In the genomic region with DNA sequence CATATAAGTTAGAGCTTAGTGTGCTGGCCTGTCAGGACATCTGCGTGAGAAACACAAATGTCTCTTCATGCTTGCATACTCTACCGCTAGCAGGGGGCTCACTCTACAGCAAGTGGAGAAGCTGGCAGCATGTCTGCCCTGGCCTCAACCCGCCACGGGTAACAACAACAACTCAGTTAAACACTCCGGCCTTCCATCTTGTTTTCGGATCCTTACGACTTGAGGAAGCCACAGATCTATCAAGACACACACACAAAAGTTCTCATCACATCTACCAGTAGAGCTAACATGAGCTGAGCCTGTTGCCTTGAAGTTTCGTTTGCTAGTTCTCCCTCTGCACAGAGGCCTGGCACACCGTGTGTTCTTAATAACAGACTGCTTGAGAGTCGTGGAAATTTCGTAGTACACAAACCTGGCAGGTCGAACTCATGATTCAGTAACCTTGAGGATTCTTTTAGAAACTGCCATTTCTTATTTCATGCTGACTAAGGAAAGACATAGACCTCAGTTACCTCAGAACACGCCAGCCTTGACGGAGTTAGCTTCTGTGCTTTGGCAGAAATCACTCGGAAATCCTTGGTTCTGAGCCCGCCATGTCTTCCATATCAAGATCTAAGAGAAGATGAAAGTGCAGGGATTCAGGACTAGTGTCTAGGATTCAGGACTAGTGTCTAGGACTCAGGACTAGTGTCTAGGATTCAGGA, we compare ENCODE assay signal across 20 mouse cellular contexts. TPM values are rescaled to one million over a fixed set of nuclear protein-coding genes. Genes with fewer than 3 reads are reported as not detected.
DNase-seq lines count a peak whose midpoint lies in the region; ATAC-seq and TF ChIP-seq lines count a peak whose summit lies in the region.
"Had no signal": no experiment of that assay in that cellular context is flagged by ENCODE, and none has a peak within 500 bp of the region (broad histone marks: within the 10 kb centered on the region; RNA-seq: fewer than 3 reads in every experiment).

No protein-coding gene starts in this region.

- H3K9me3 ChIP-seq in embryonic facial prominence, embryonic 14.5 days (ENCODE audit: control insufficient read depth, low read length), result no peaks in the 10 kb centered on the region
- H3K9me3 ChIP-seq in embryonic facial prominence, embryonic 10.5 days, result no peaks in the 10 kb centered on the region
- no peaks in the 10 kb centered on the region for H3K9me3 ChIP-seq in intestine, postnatal 0 days (ENCODE audit: control insufficient read depth)
- no peaks in the 10 kb centered on the region for H3K9me3 ChIP-seq in intestine, embryonic 15.5 days
- H3K9me3 ChIP-seq: embryonic facial prominence, embryonic 15.5 days; forebrain, embryonic 10.5 days; midbrain, embryonic 12.5 days; neural tube, embryonic 13.5 days had no signal

- H3K4me2 ChIP-seq in embryonic facial prominence, embryonic 14.5 days (ENCODE audit: low read depth, low read length), result 0 out of 2 replicates have a peak overlapping the region, but pooled peaks have one; percentile 57
- H3K4me2 ChIP-seq in intestine, postnatal 0 days (replicated peaks; ENCODE audit: low read depth), result peak overlapping the region; percentile 65; the same call in 1 of the 2 replicates
- H3K4me2 ChIP-seq in intestine, embryonic 15.5 days (replicated peaks), result no peak overlapping the region
- H3K4me2 ChIP-seq: midbrain, embryonic 12.5 days had no signal

- no peak for TF ChIP-seq POLR2A in testis, adult 2 months (IDR thresholded peaks at IDR 0.05; ENCODE audit: control insufficient read depth, low read depth, low read length)

- peaks cover 65% of the 10 kb centered on the region for H3K79me2 ChIP-seq in macrophage (ENCODE audit: inconsistent target)

- no peak overlapping the region for H3K9ac ChIP-seq in embryonic facial prominence, embryonic 14.5 days (ENCODE audit: low read depth, low read length)
- H3K9ac ChIP-seq in intestine, postnatal 0 days (ENCODE audit: low read depth, low read length), result no peak overlapping the region
- H3K9ac ChIP-seq in intestine, embryonic 15.5 days, result no peak overlapping the region
- H3K9ac ChIP-seq: embryonic facial prominence, embryonic 15.5 days; hindbrain, embryonic 14.5 days; midbrain, embryonic 12.5 days; neural tube, embryonic 13.5 days had no signal

- H3K27ac ChIP-seq in embryonic facial prominence, embryonic 14.5 days (replicated peaks; ENCODE audit: low read depth, low read length), result no peak overlapping the region
- no peak overlapping the region for H3K27ac ChIP-seq in embryonic facial prominence, embryonic 10.5 days (replicated peaks)
- H3K27ac ChIP-seq in intestine, postnatal 0 days (ENCODE audit: low read depth, low read length), result no peak overlapping the region
- no peak overlapping the region for H3K27ac ChIP-seq in intestine, embryonic 15.5 days
- H3K27ac ChIP-seq in testis, adult 2 months (ENCODE audit: control insufficient read depth, insufficient read depth, low read depth, low read length), result peak overlapping the region; percentile 2; the same call in 1 of the 2 replicates
- H3K27ac ChIP-seq in macrophage, result no peak overlapping the region
- H3K27ac ChIP-seq: embryonic facial prominence, embryonic 15.5 days; forebrain, embryonic 10.5 days; midbrain, embryonic 12.5 days; neural tube, embryonic 13.5 days had no signal

- TF ChIP-seq CTCF in intestine, postnatal 0 days (IDR thresholded peaks at IDR 0.05; ENCODE audit: low read depth), result no peak
- no peak for TF ChIP-seq CTCF in testis, adult 2 months (IDR thresholded peaks at IDR 0.05; ENCODE audit: control insufficient read depth, insufficient read depth, insufficient replicate concordance, low read depth, low read length)

- H3K27me3 ChIP-seq in embryonic facial prominence, embryonic 14.5 days (replicated peaks; ENCODE audit: control insufficient read depth, insufficient read depth, low read length), result no peaks in the 10 kb centered on the region
- no peaks in the 10 kb centered on the region for H3K27me3 ChIP-seq in embryonic facial prominence, embryonic 10.5 days (replicated peaks; ENCODE audit: low read depth, poor library complexity, severe bottlenecking)
- no peaks in the 10 kb centered on the region for H3K27me3 ChIP-seq in intestine, postnatal 0 days (replicated peaks; ENCODE audit: control insufficient read depth, insufficient read depth, low read length)
- no peaks in the 10 kb centered on the region for H3K27me3 ChIP-seq in intestine, embryonic 15.5 days (replicated peaks)
- H3K27me3 ChIP-seq in testis, adult 2 months (ENCODE audit: control insufficient read depth, insufficient read depth, low read length), result no peaks in the 10 kb centered on the region
- H3K27me3 ChIP-seq: embryonic facial prominence, embryonic 15.5 days; midbrain, embryonic 12.5 days; neural tube, embryonic 13.5 days had no signal

- DNase-seq in embryonic facial prominence, embryonic 14.5 days (ENCODE audit: low spot score), result no peak
- no peak for DNase-seq in embryonic facial prominence, embryonic 10.5 days (ENCODE audit: low spot score)
- no peak for DNase-seq in testis, postnatal 10 days (ENCODE audit: low spot score)
- DNase-seq: gastrocnemius, postnatal 25 days; kidney, postnatal 10 days; layer of hippocampus, adult 9-11 months; lung, postnatal 36 days; right cerebral cortex, postnatal 14 days; thymus, postnatal 25 days had no signal

- ATAC-seq in embryonic facial prominence, embryonic 14.5 days (ENCODE audit: low read depth), result no peak
- ATAC-seq in intestine, postnatal 0 days, result no peak
- no peak for ATAC-seq in intestine, embryonic 15.5 days
- ATAC-seq in CD4-positive, CD25-positive, alpha-beta regulatory T cell, adult 4 months, result no peak
- ATAC-seq: intestine, embryonic 16.5 days had no signal

- H3K4me3 ChIP-seq in embryonic facial prominence, embryonic 14.5 days (ENCODE audit: low read depth, low read length), result no peak overlapping the region
- H3K4me3 ChIP-seq in embryonic facial prominence, embryonic 10.5 days, result no peak overlapping the region
- H3K4me3 ChIP-seq in intestine, postnatal 0 days (ENCODE audit: low read depth, low read length), result no peak overlapping the region
- no peak overlapping the region for H3K4me3 ChIP-seq in intestine, embryonic 15.5 days (replicated peaks)
- H3K4me3 ChIP-seq in testis, adult 2 months (ENCODE audit: control insufficient read depth, low read depth, low read length), result no peak overlapping the region
- H3K4me3 ChIP-seq in macrophage (ENCODE audit: inconsistent target), result peak overlapping the region; percentile 65; the same call in 1 of the 2 replicates
- H3K4me3 ChIP-seq: midbrain, embryonic 12.5 days had no signal

- H3K4me1 ChIP-seq in embryonic facial prominence, embryonic 14.5 days (ENCODE audit: control insufficient read depth, insufficient read depth, low read length), result peaks cover 8% of the 10 kb centered on the region; the same call in 1 of the 2 replicates
- H3K4me1 ChIP-seq in embryonic facial prominence, embryonic 10.5 days, result peaks cover 25% of the 10 kb centered on the region
- H3K4me1 ChIP-seq in intestine, postnatal 0 days (replicated peaks; ENCODE audit: control insufficient read depth, insufficient read depth, low read length), result 0 out of 2 replicates have a peak, but pooled peaks cover 2% of the 10 kb centered on the region
- peaks cover 9% of the 10 kb centered on the region; the same call in 1 of the 2 replicates for H3K4me1 ChIP-seq in intestine, embryonic 15.5 days (replicated peaks)
- peaks cover 5% of the 10 kb centered on the region for H3K4me1 ChIP-seq in testis, adult 2 months (ENCODE audit: control insufficient read depth, insufficient read depth, low read length)

- 88% methylated on average over 16 of the region's 16 CpGs for WGBS in embryonic facial prominence, embryonic 14.5 days
- WGBS in embryonic facial prominence, embryonic 10.5 days, result 92% methylated on average over 16 of the region's 16 CpGs
- WGBS in intestine, postnatal 0 days, result 90% methylated on average over 16 of the region's 16 CpGs
- 90% methylated on average over 16 of the region's 16 CpGs for WGBS in intestine, embryonic 15.5 days
- WGBS in macrophage (ENCODE audit: missing documents), result 96% methylated on average over 16 of the region's 16 CpGs

- peaks cover 5% of the 10 kb centered on the region; the same call in 1 of the 2 replicates for H3K36me3 ChIP-seq in embryonic facial prominence, embryonic 14.5 days (ENCODE audit: control insufficient read depth, insufficient read depth, low read length)
- no peaks in the 10 kb centered on the region for H3K36me3 ChIP-seq in embryonic facial prominence, embryonic 10.5 days (replicated peaks)
- peaks cover 11% of the 10 kb centered on the region; the same call in 1 of the 2 replicates for H3K36me3 ChIP-seq in intestine, postnatal 0 days (ENCODE audit: control insufficient read depth, insufficient read depth)
- no peaks in the 10 kb centered on the region for H3K36me3 ChIP-seq in intestine, embryonic 15.5 days
- no peaks in the 10 kb centered on the region for H3K36me3 ChIP-seq in testis, adult 2 months (ENCODE audit: control insufficient read depth, insufficient read depth, low read length)
- H3K36me3 ChIP-seq in macrophage (ENCODE audit: inconsistent target), result peaks cover 8% of the 10 kb centered on the region; the same call in 1 of the 2 replicates
- H3K36me3 ChIP-seq: embryonic facial prominence, embryonic 15.5 days; midbrain, embryonic 12.5 days had no signal

RNA-seq across cellular contexts. Expression of gene Zbtb38, which starts 34.8 kb away (rescaled TPM):
- polyA plus RNA-seq in embryonic facial prominence, embryonic 14.5 days (2014; fragmentation: Nextera tagmentation; extraction: Ambion mirVana), result 17.1 and 18.1 TPM in 2 replicates
- 8.4 and 8.6 TPM in 2 replicates for polyA plus RNA-seq in embryonic facial prominence, embryonic 10.5 days (2016; fragmentation: Nextera tagmentation; extraction: Ambion mirVana)
- polyA plus RNA-seq in intestine, postnatal 0 days (2015; fragmentation: Nextera tagmentation; extraction: Ambion mirVana), result 18.5 and 20.8 TPM in 2 replicates
- polyA plus RNA-seq in intestine, embryonic 15.5 days (2015; fragmentation: Nextera tagmentation; extraction: Ambion mirVana), result 22.5 and 22.9 TPM in 2 replicates
- polyA plus RNA-seq in testis, adult 2 months (2012; rRNA removed), result 2.2 and 2.4 TPM in 2 replicates
- total RNA-seq in macrophage (2018; cell fraction: chromatin; rRNA removed), result 10 to 100 TPM in 25 of 26 experiments, 1 to 10 TPM in 1; 9.3 to 58.6 (median 22.7) TPM
- 10 to 100 TPM; 12.6 to 50.5 (median 23.2) TPM for total RNA-seq in macrophage (2018; cell fraction: cytosol; rRNA removed)
- total RNA-seq in macrophage (2018; cell fraction: nucleus; rRNA removed), result 10 to 100 TPM; 14.7 to 57.0 (median 26.5) TPM
- polyA plus RNA-seq in macrophage (2018), result 11.3 to 18.9 TPM (median 18.6 TPM) in 3 replicates
- 10 to 100 TPM; 80.3 to 85.0 TPM for polyA plus RNA-seq in CD4-positive, CD25-positive, alpha-beta regulatory T cell, adult 4 months (2017; shearing (Covaris generic))
